Mouse (Mus musculus): ENCODE results near the gene Rab35. TPM values are rescaled to one million over a fixed set of nuclear protein-coding genes. Genes with fewer than 3 reads are reported as not detected.

Rab35 gene
- polyA plus RNA-seq, 1 experiment from 2014 or later = 19.3 TPM

GRCm38 (mm10) chr5:115667894-115668293 is 36.2 kb downstream of the Rab35 start:
- H3K4me2 ChIP-seq (ENCODE audit: low read depth, low read length) = no peak overlapping the region
- no peaks in the 10 kb centered on the region for H3K36me3 ChIP-seq (ENCODE audit: control insufficient read depth, insufficient read depth, low read length)
- DNase-seq (ENCODE audit: low spot score) = no peak
- H3K27ac ChIP-seq (replicated peaks; ENCODE audit: low read depth, low read length) = no peak overlapping the region
- no peaks in the 10 kb centered on the region for H3K27me3 ChIP-seq (replicated peaks; ENCODE audit: control insufficient read depth, insufficient read depth, low read length)
- no peak overlapping the region for H3K4me3 ChIP-seq (ENCODE audit: low read depth, low read length)
- H3K9ac ChIP-seq (ENCODE audit: low read depth, low read length) = no peak overlapping the region
- WGBS = 24% methylated on average over 5 of the region's 7 CpGs
- no peaks in the 10 kb centered on the region for H3K4me1 ChIP-seq (ENCODE audit: control insufficient read depth, insufficient read depth, low read length)
- H3K9me3 ChIP-seq (ENCODE audit: control insufficient read depth, low read length) = no peaks in the 10 kb centered on the region
- ATAC-seq (ENCODE audit: low read depth) = no peak

- H3K27ac ChIP-seq (replicated peaks; ENCODE audit: low read depth, low read length) = no peak overlapping the region
- H3K4me1 ChIP-seq (ENCODE audit: control insufficient read depth, insufficient read depth, low read length) = no peaks in the 10 kb centered on the region
- no peak overlapping the region for H3K4me3 ChIP-seq (ENCODE audit: low read depth, low read length)
- H3K36me3 ChIP-seq (ENCODE audit: control insufficient read depth, insufficient read depth, low read length) = no peaks in the 10 kb centered on the region
- H3K27me3 ChIP-seq (replicated peaks; ENCODE audit: control insufficient read depth, insufficient read depth, low read length) = no peaks in the 10 kb centered on the region
- no peak overlapping the region for H3K9ac ChIP-seq (ENCODE audit: low read depth, low read length)
- H3K9me3 ChIP-seq (ENCODE audit: control insufficient read depth, low read length) = no peaks in the 10 kb centered on the region
- DNase-seq (ENCODE audit: low spot score) = no peak
- WGBS = 83% methylated on average over 12 of the region's 12 CpGs
- no peak overlapping the region for H3K4me2 ChIP-seq (ENCODE audit: low read depth, low read length)
- no peak for ATAC-seq (ENCODE audit: low read depth)
Observed at GRCm38 (mm10) chr5:115668986-115669385, 37.3 kb downstream of the Rab35 start.

GRCm38 (mm10) chr5:115669974-115670373 is 38.3 kb downstream of the Rab35 start:
- no peak overlapping the region for H3K27ac ChIP-seq (replicated peaks; ENCODE audit: low read depth, low read length)
- no peak overlapping the region for H3K4me2 ChIP-seq (ENCODE audit: low read depth, low read length)
- no peak overlapping the region for H3K4me3 ChIP-seq (ENCODE audit: low read depth, low read length)
- DNase-seq (ENCODE audit: low spot score) (no peak), ATAC-seq (ENCODE audit: low read depth) (no peak)
- H3K9ac ChIP-seq (ENCODE audit: low read depth, low read length) = no peak overlapping the region
- H3K4me1 ChIP-seq (ENCODE audit: control insufficient read depth, insufficient read depth, low read length) = no peaks in the 10 kb centered on the region
- no peaks in the 10 kb centered on the region for H3K9me3 ChIP-seq (ENCODE audit: control insufficient read depth, low read length)
- no peaks in the 10 kb centered on the region for H3K27me3 ChIP-seq (replicated peaks; ENCODE audit: control insufficient read depth, insufficient read depth, low read length)
- no peaks in the 10 kb centered on the region for H3K36me3 ChIP-seq (ENCODE audit: control insufficient read depth, insufficient read depth, low read length)
- WGBS = 91% methylated on average over 11 of the region's 11 CpGs

GRCm38 (mm10) chr5:115670406-115670805 is 38.7 kb downstream of the Rab35 start:
- DNase-seq (ENCODE audit: low spot score) (no peak), ATAC-seq (ENCODE audit: low read depth) (no peak)
- Histone ChIP-seq H3K27ac (replicated peaks; ENCODE audit: low read depth, low read length) (no peak overlapping the region), H3K27me3 (replicated peaks; ENCODE audit: control insufficient read depth, insufficient read depth, low read length) (no peaks in the 10 kb centered on the region), H3K9ac (ENCODE audit: low read depth, low read length) (no peak overlapping the region), H3K4me2 (ENCODE audit: low read depth, low read length) (no peak overlapping the region), H3K4me1 (ENCODE audit: control insufficient read depth, insufficient read depth, low read length) (no peaks in the 10 kb centered on the region), H3K4me3 (ENCODE audit: low read depth, low read length) (no peak overlapping the region), H3K36me3 (ENCODE audit: control insufficient read depth, insufficient read depth, low read length) (no peaks in the 10 kb centered on the region), H3K9me3 (ENCODE audit: control insufficient read depth, low read length) (no peaks in the 10 kb centered on the region)
- WGBS = 61% methylated on average over 2 of the region's 2 CpGs

DNA sequence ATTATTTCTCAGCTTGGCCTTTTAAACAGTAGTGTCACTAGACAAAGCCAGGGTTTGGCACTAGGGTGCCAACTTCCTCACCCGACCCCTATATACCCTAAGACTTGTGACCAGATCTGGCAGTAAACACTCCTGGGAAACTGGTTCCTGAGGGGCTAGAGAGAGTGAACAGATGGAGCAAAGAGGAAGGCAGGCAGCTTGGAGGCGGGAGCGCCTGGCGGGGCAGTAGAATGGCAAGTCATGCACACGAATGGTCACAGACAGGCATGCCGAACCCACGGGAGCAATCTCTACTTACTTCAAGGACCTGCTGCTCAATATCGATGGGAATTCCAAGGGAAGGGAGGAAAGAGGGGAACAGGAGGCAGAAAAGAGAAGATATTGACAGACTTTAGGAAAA is 40.1 kb downstream of the Rab35 start:
- no peak overlapping the region for H3K4me3 ChIP-seq (ENCODE audit: low read depth, low read length)
- no peaks in the 10 kb centered on the region for H3K4me1 ChIP-seq (ENCODE audit: control insufficient read depth, insufficient read depth, low read length)
- H3K27ac ChIP-seq (replicated peaks; ENCODE audit: low read depth, low read length) = no peak overlapping the region
- no peaks in the 10 kb centered on the region for H3K27me3 ChIP-seq (replicated peaks; ENCODE audit: control insufficient read depth, insufficient read depth, low read length)
- H3K9ac ChIP-seq (ENCODE audit: low read depth, low read length) = no peak overlapping the region
- H3K9me3 ChIP-seq (ENCODE audit: control insufficient read depth, low read length) = no peaks in the 10 kb centered on the region
- ATAC-seq (ENCODE audit: low read depth) = no peak
- H3K36me3 ChIP-seq (ENCODE audit: control insufficient read depth, insufficient read depth, low read length) = no peaks in the 10 kb centered on the region
- no peak overlapping the region for H3K4me2 ChIP-seq (ENCODE audit: low read depth, low read length)
- DNase-seq (ENCODE audit: low spot score) = no peak
- WGBS = 67% methylated on average over 8 of the region's 8 CpGs

DNA sequence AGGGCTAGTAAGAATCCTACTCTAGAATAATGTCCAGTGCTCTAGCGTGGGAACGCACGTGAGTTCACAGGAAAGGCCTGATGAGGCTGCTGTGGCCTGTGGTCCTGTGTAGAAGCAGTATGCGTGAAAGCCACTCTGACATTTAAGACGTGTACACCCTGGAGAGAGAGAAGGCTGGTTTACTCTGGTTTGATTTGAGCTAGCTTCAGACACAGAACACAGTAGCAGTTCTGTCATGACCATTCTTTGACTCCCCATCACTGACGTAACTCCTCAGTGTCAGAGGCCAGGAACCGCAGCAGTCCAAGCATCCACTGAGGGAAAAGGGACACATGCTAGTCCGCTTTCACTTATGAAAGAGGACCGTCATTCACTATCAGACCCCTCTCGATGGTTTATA is 53.4 kb downstream of the Rab35 start:
- Histone ChIP-seq H3K4me2 (ENCODE audit: low read depth, low read length) (no peak overlapping the region), H3K9ac (ENCODE audit: low read depth, low read length) (no peak overlapping the region), H3K27ac (replicated peaks; ENCODE audit: low read depth, low read length) (no peak overlapping the region), H3K36me3 (ENCODE audit: control insufficient read depth, insufficient read depth, low read length) (no peaks in the 10 kb centered on the region), H3K27me3 (replicated peaks; ENCODE audit: control insufficient read depth, insufficient read depth, low read length) (no peaks in the 10 kb centered on the region), H3K9me3 (ENCODE audit: control insufficient read depth, low read length) (no peaks in the 10 kb centered on the region), H3K4me3 (ENCODE audit: low read depth, low read length) (no peak overlapping the region), H3K4me1 (ENCODE audit: control insufficient read depth, insufficient read depth, low read length) (peaks cover 8% of the 10 kb centered on the region; the same call in 1 of the 2 replicates)
- ATAC-seq (ENCODE audit: low read depth) (no peak), DNase-seq (ENCODE audit: low spot score) (no peak)
- WGBS = 74% methylated on average over 10 of the region's 10 CpGs

GRCm38 (mm10) chr5:115686716-115687115 is 55.0 kb downstream of the Rab35 start:
- Histone ChIP-seq H3K4me1 (ENCODE audit: control insufficient read depth, insufficient read depth, low read length) (peaks cover 8% of the 10 kb centered on the region; the same call in 1 of the 2 replicates), H3K27me3 (replicated peaks; ENCODE audit: control insufficient read depth, insufficient read depth, low read length) (no peaks in the 10 kb centered on the region), H3K4me2 (ENCODE audit: low read depth, low read length) (no peak overlapping the region), H3K9ac (ENCODE audit: low read depth, low read length) (no peak overlapping the region), H3K36me3 (ENCODE audit: control insufficient read depth, insufficient read depth, low read length) (no peaks in the 10 kb centered on the region), H3K4me3 (ENCODE audit: low read depth, low read length) (no peak overlapping the region), H3K9me3 (ENCODE audit: control insufficient read depth, low read length) (no peaks in the 10 kb centered on the region), H3K27ac (replicated peaks; ENCODE audit: low read depth, low read length) (no peak overlapping the region)
- WGBS = 35% methylated on average over 7 of the region's 7 CpGs
- DNase-seq (ENCODE audit: low spot score) (no peak), ATAC-seq (ENCODE audit: low read depth) (no peak)

- Histone ChIP-seq H3K27me3 (replicated peaks; ENCODE audit: control insufficient read depth, insufficient read depth, low read length) (no peaks in the 10 kb centered on the region), H3K9me3 (ENCODE audit: control insufficient read depth, low read length) (no peaks in the 10 kb centered on the region), H3K4me1 (ENCODE audit: control insufficient read depth, insufficient read depth, low read length) (no peaks in the 10 kb centered on the region), H3K4me2 (ENCODE audit: low read depth, low read length) (no peak overlapping the region), H3K27ac (replicated peaks; ENCODE audit: low read depth, low read length) (no peak overlapping the region), H3K4me3 (ENCODE audit: low read depth, low read length) (no peak overlapping the region), H3K9ac (ENCODE audit: low read depth, low read length) (no peak overlapping the region), H3K36me3 (ENCODE audit: control insufficient read depth, insufficient read depth, low read length) (no peaks in the 10 kb centered on the region)
- DNase-seq (ENCODE audit: low spot score) = no peak
- no peak for ATAC-seq (ENCODE audit: low read depth)
- 48% methylated on average over 3 of the region's 3 CpGs for WGBS
Observed at GRCm38 (mm10) chr5:115693271-115693670, 61.6 kb downstream of the Rab35 start.

- ATAC-seq (ENCODE audit: low read depth) (no peak), DNase-seq (ENCODE audit: low spot score) (no peak)
- H3K4me3 ChIP-seq (ENCODE audit: low read depth, low read length) = no peak overlapping the region
- H3K4me2 ChIP-seq (ENCODE audit: low read depth, low read length) = no peak overlapping the region
- H3K36me3 ChIP-seq (ENCODE audit: control insufficient read depth, insufficient read depth, low read length) = no peaks in the 10 kb centered on the region
- no peaks in the 10 kb centered on the region for H3K9me3 ChIP-seq (ENCODE audit: control insufficient read depth, low read length)
- no peak overlapping the region for H3K27ac ChIP-seq (replicated peaks; ENCODE audit: low read depth, low read length)
- no peaks in the 10 kb centered on the region for H3K4me1 ChIP-seq (ENCODE audit: control insufficient read depth, insufficient read depth, low read length)
- 73% methylated on average over 6 of the region's 6 CpGs for WGBS
- no peaks in the 10 kb centered on the region for H3K27me3 ChIP-seq (replicated peaks; ENCODE audit: control insufficient read depth, insufficient read depth, low read length)
- H3K9ac ChIP-seq (ENCODE audit: low read depth, low read length) = no peak overlapping the region
Observed at GRCm38 (mm10) chr5:115695191-115695770, 63.6 kb downstream of the Rab35 start.
